Mouse (Mus musculus): ENCODE data around the gene Gapdh. TPM values are rescaled to one million over a fixed set of nuclear protein-coding genes. Genes with fewer than 3 reads are reported as not detected.

The Gapdh gene
- polyA plus RNA-seq, 1 experiment from 2014 or later, result 1,103 TPM

- H3K27ac ChIP-seq (replicated peaks), result no peak overlapping the region
- TF ChIP-seq EP300 (optimal IDR thresholded peaks at IDR 0.05), result no peak
- no peak for TF ChIP-seq CTCF (IDR thresholded peaks at IDR 0.05; ENCODE audit: low read depth)
- 64% methylated on average over 4 of the region's 4 CpGs for WGBS
Observed at GRCm38 (mm10) chr6:125146797-125147196, 19.5 kb downstream of the Gapdh start.

GRCm38 (mm10) chr6:125146148-125146547 is 20.1 kb downstream of the Gapdh start:
- DNase-seq (ENCODE audit: low spot score), result no peak
- Histone ChIP-seq H3K4me2 (replicated peaks; ENCODE audit: low read depth) (peak overlapping the region; percentile 68), H3K9ac (ENCODE audit: low read length) (peak overlapping the region; percentile 23; the same call in 1 of the 2 replicates), H3K27ac (replicated peaks) (peak overlapping the region; percentile 89; the same call in 1 of the 2 replicates), H3K9me3 (ENCODE audit: control insufficient read depth, low read length) (no peaks in the 10 kb centered on the region), H3K27me3 (ENCODE audit: control insufficient read depth, insufficient read depth, low read length) (no peaks in the 10 kb centered on the region), H3K36me3 (ENCODE audit: control insufficient read depth, insufficient read depth, low read length) (peaks cover 3% of the 10 kb centered on the region), H3K4me3 (ENCODE audit: low read depth, low read length) (peak overlapping the region; percentile 57), H3K4me1 (replicated peaks; ENCODE audit: control insufficient read depth, insufficient read depth) (no peaks in the 10 kb centered on the region)
- no peak for ATAC-seq (ENCODE audit: low FRiP score, low TSS enrichment)
- WGBS, result 50% methylated on average over 7 of the region's 7 CpGs
- TF ChIP-seq CTCF (IDR thresholded peaks at IDR 0.05; ENCODE audit: low read depth), result no peak

More at GRCm38 (mm10) chr6:125146797-125147196, 19.5 kb downstream of the Gapdh start:
- peak overlapping the region; percentile 68; the same call in 1 of the 2 replicates for H3K4me2 ChIP-seq (replicated peaks; ENCODE audit: low read depth)
- H3K9me3 ChIP-seq (ENCODE audit: control insufficient read depth, low read length), result no peaks in the 10 kb centered on the region
- H3K9ac ChIP-seq (ENCODE audit: low read length), result no peak overlapping the region
- DNase-seq (ENCODE audit: low spot score), result no peak
- no peaks in the 10 kb centered on the region for H3K4me1 ChIP-seq (replicated peaks; ENCODE audit: control insufficient read depth, insufficient read depth)
- no peak for ATAC-seq (ENCODE audit: low FRiP score, low TSS enrichment)
- no peaks in the 10 kb centered on the region for H3K27me3 ChIP-seq (ENCODE audit: control insufficient read depth, insufficient read depth, low read length)
- peaks cover 2% of the 10 kb centered on the region; the same call in 1 of the 2 replicates for H3K36me3 ChIP-seq (ENCODE audit: control insufficient read depth, insufficient read depth, low read length)
- H3K4me3 ChIP-seq (ENCODE audit: low read depth, low read length), result no peak overlapping the region

- DNase-seq (ENCODE audit: low spot score) (no peak), ATAC-seq (ENCODE audit: low FRiP score, low TSS enrichment) (peak; percentile 47)
- TF ChIP-seq EP300 (optimal IDR thresholded peaks at IDR 0.05) (no peak), CTCF (IDR thresholded peaks at IDR 0.05; ENCODE audit: low read depth) (no peak)
- peak overlapping the region; percentile 89 for H3K27ac ChIP-seq (replicated peaks)
- no peaks in the 10 kb centered on the region for H3K9me3 ChIP-seq (ENCODE audit: control insufficient read depth, low read length)
- 8% methylated on average over 34 of the region's 35 CpGs for WGBS
- H3K4me2 ChIP-seq (replicated peaks; ENCODE audit: low read depth), result peak overlapping the region; percentile 68
- H3K4me3 ChIP-seq (ENCODE audit: low read depth, low read length), result peak overlapping the region; percentile 57
- no peaks in the 10 kb centered on the region for H3K4me1 ChIP-seq (replicated peaks; ENCODE audit: control insufficient read depth, insufficient read depth)
- peak overlapping the region; percentile 75 for H3K9ac ChIP-seq (ENCODE audit: low read length)
- H3K27me3 ChIP-seq (ENCODE audit: control insufficient read depth, insufficient read depth, low read length), result no peaks in the 10 kb centered on the region
- peaks cover 10% of the 10 kb centered on the region for H3K36me3 ChIP-seq (ENCODE audit: control insufficient read depth, insufficient read depth, low read length)
Observed at GRCm38 (mm10) chr6:125145479-125145951, 20.8 kb downstream of the Gapdh start.

- peak within 1 kb of the TSS; percentile 89 for H3K27ac ChIP-seq (replicated peaks)
- peak; percentile 91 for ATAC-seq (ENCODE audit: low FRiP score, low TSS enrichment)
- H3K4me1 ChIP-seq (replicated peaks; ENCODE audit: control insufficient read depth, insufficient read depth), result no peaks in the 10 kb centered on the region
- H3K9me3 ChIP-seq (ENCODE audit: control insufficient read depth, low read length), result no peaks in the 10 kb centered on the region
- peaks cover 12% of the 10 kb centered on the region for H3K36me3 ChIP-seq (ENCODE audit: control insufficient read depth, insufficient read depth, low read length)
- H3K27me3 ChIP-seq (ENCODE audit: control insufficient read depth, insufficient read depth, low read length), result no peaks in the 10 kb centered on the region
- DNase-seq (ENCODE audit: low spot score), result peak; percentile 80
- H3K4me2 ChIP-seq (replicated peaks; ENCODE audit: low read depth), result peak within 1 kb of the TSS; percentile 68
- peak within 1 kb of the TSS; percentile 75 for H3K9ac ChIP-seq (ENCODE audit: low read length)
- peak within 1 kb of the TSS; percentile 57 for H3K4me3 ChIP-seq (ENCODE audit: low read depth, low read length)
- TF ChIP-seq CTCF (IDR thresholded peaks at IDR 0.05; ENCODE audit: low read depth) (peak; percentile 74), EP300 (optimal IDR thresholded peaks at IDR 0.05) (no peak)
- WGBS, result 3% methylated on average over 16 of the region's 16 CpGs
Observed at GRCm38 (mm10) chr6:125145001-125145400, 21.3 kb downstream of the Gapdh start, which contains the start of gene Iffo1. Iffo1 (plus strand) TSS chr6:125145241.

- H3K9ac ChIP-seq (ENCODE audit: low read length), result no peak overlapping the region
- 78% methylated on average over 9 of the region's 9 CpGs for WGBS
- H3K27me3 ChIP-seq (ENCODE audit: control insufficient read depth, insufficient read depth, low read length), result no peaks in the 10 kb centered on the region
- no peak overlapping the region for H3K4me3 ChIP-seq (ENCODE audit: low read depth, low read length)
- DNase-seq (ENCODE audit: low spot score) (no peak), ATAC-seq (ENCODE audit: low FRiP score, low TSS enrichment) (no peak)
- peaks cover 18% of the 10 kb centered on the region for H3K36me3 ChIP-seq (ENCODE audit: control insufficient read depth, insufficient read depth, low read length)
- no peaks in the 10 kb centered on the region for H3K9me3 ChIP-seq (ENCODE audit: control insufficient read depth, low read length)
- H3K27ac ChIP-seq (replicated peaks), result no peak overlapping the region
- no peaks in the 10 kb centered on the region for H3K4me1 ChIP-seq (replicated peaks; ENCODE audit: control insufficient read depth, insufficient read depth)
- TF ChIP-seq EP300 (optimal IDR thresholded peaks at IDR 0.05) (no peak), CTCF (IDR thresholded peaks at IDR 0.05; ENCODE audit: low read depth) (no peak)
- no peak overlapping the region for H3K4me2 ChIP-seq (replicated peaks; ENCODE audit: low read depth)
Observed at GRCm38 (mm10) chr6:125143904-125144303, 22.4 kb downstream of the Gapdh start.

GRCm38 (mm10) chr6:125143128-125143527 is 23.1 kb downstream of the Gapdh start:
- no peaks in the 10 kb centered on the region for H3K9me3 ChIP-seq (ENCODE audit: control insufficient read depth, low read length)

More at GRCm38 (mm10) chr6:125143128-125143527, 23.1 kb downstream of the Gapdh start:
- TF ChIP-seq CTCF (IDR thresholded peaks at IDR 0.05; ENCODE audit: low read depth), result no peak
- TF ChIP-seq EP300 (optimal IDR thresholded peaks at IDR 0.05), result no peak
- no peak overlapping the region for H3K27ac ChIP-seq (replicated peaks)
- no peak overlapping the region for H3K9ac ChIP-seq (ENCODE audit: low read length)
- no peak for DNase-seq (ENCODE audit: low spot score)
- H3K4me2 ChIP-seq (replicated peaks; ENCODE audit: low read depth), result no peak overlapping the region
- no peaks in the 10 kb centered on the region for H3K27me3 ChIP-seq (ENCODE audit: control insufficient read depth, insufficient read depth, low read length)
- ATAC-seq (ENCODE audit: low FRiP score, low TSS enrichment), result no peak
- 74% methylated on average over 3 of the region's 3 CpGs for WGBS
- no peaks in the 10 kb centered on the region for H3K4me1 ChIP-seq (replicated peaks; ENCODE audit: control insufficient read depth, insufficient read depth)
- peaks cover 20% of the 10 kb centered on the region for H3K36me3 ChIP-seq (ENCODE audit: control insufficient read depth, insufficient read depth, low read length)
- H3K4me3 ChIP-seq (ENCODE audit: low read depth, low read length), result no peak overlapping the region

Data from stomach, postnatal 0 days (tissue).